Mouse (Mus musculus) megakaryocyte-erythroid progenitor cell, adult 5-6 weeks (primary cell): ENCODE measurements around the gene Sox6. TPM values are rescaled to one million over a fixed set of nuclear protein-coding genes. Genes with fewer than 3 reads are reported as not detected.

ENCODE experiments used
- total RNA-seq, 2 experiments: library from RNA; stranded (forward) in 1 of 2; stranded (reverse) in 1 of 2; fragments of 200-1000, 215-1000 nt in 1 of 2; fragments of >200 nt in 1 of 2; fragmentation: Nextera tagmentation in 1 of 2; gene quantifications; 2 replicates each; pipeline ENCODE4 v1.2.3; 2014 to 2017

Gene Sox6
- total RNA-seq, 2 experiments from 2014 or later: 10.2 to 18.2 TPM

Other genes starting within 250 kb of the Sox6 start
- 135 and 136 TPM in 2 replicates for gene 1110004F10Rik, start 601 bp upstream of the Sox6 start, total RNA-seq (2014; fragmentation: Nextera tagmentation)
- gene 1110004F10Rik, start 601 bp upstream of the Sox6 start, total RNA-seq (2017): 293 and 398 TPM in 2 replicates
- 2.1 TPM in 1 of 2 replicates, not detected in the other for gene Gm4353, start 45.8 kb upstream of the Sox6 start, total RNA-seq (2014; fragmentation: Nextera tagmentation)
- gene Gm4353, start 45.8 kb upstream of the Sox6 start, total RNA-seq (2017): 1.3 and 4.0 TPM in 2 replicates